Mouse (Mus musculus): Measurements from ENCODE around the gene Tesmin.
A peak's percentile ranks its signal among the peaks of the same experiment; 100 is the strongest.

The Tesmin gene

GRCm38 (mm10) chr19:3392384-3392783, 3.7 kb downstream of the Tesmin start:
- no peak for ATAC-seq (ENCODE audit: low TSS enrichment)

GRCm38 (mm10) chr19:3394216-3394615, 5.6 kb downstream of the Tesmin start:
- ATAC-seq (ENCODE audit: low TSS enrichment): no peak

- ATAC-seq (ENCODE audit: low TSS enrichment): no peak
These were observed 11.4 kb downstream of the Tesmin start for GRCm38 (mm10) chr19:3400057-3400456.

- ATAC-seq (ENCODE audit: low TSS enrichment): no peak
These were observed 12.8 kb downstream of the Tesmin start for GRCm38 (mm10) chr19:3401504-3401903.

GRCm38 (mm10) chr19:3401943-3402342, 13.3 kb downstream of the Tesmin start:
- no peak for ATAC-seq (ENCODE audit: low TSS enrichment)

- ATAC-seq (ENCODE audit: low TSS enrichment): no peak
These were observed 13.7 kb downstream of the Tesmin start for GRCm38 (mm10) chr19:3402390-3402789.

GRCm38 (mm10) chr19:3404030-3404429, 15.4 kb downstream of the Tesmin start:
- ATAC-seq (ENCODE audit: low TSS enrichment): no peak

GRCm38 (mm10) chr19:3405531-3406281, 17.0 kb downstream of the Tesmin start:
- ATAC-seq (ENCODE audit: low TSS enrichment): no peak

GRCm38 (mm10) chr19:3414268-3414733, 25.6 kb downstream of the Tesmin start, which contains the start of gene Gal:
TSS of gene Gal (minus strand) at chr19:3414544.
- no peak; the same call in 1 of the 2 replicates for ATAC-seq (ENCODE audit: low TSS enrichment)

- peak; percentile 80; the same call in 1 of the 2 replicates for ATAC-seq (ENCODE audit: low TSS enrichment)
These were observed 30.6 kb downstream of the Tesmin start for GRCm38 (mm10) chr19:3419251-3419650.

GRCm38 (mm10) chr19:3422488-3422887, 33.8 kb downstream of the Tesmin start:
- ATAC-seq (ENCODE audit: low TSS enrichment): no peak

GRCm38 (mm10) chr19:3422981-3423380, 34.3 kb downstream of the Tesmin start:
- no peak for ATAC-seq (ENCODE audit: low TSS enrichment)

GRCm38 (mm10) chr19:3424214-3424613, 35.6 kb downstream of the Tesmin start:
- ATAC-seq (ENCODE audit: low TSS enrichment): no peak

- ATAC-seq (ENCODE audit: low TSS enrichment): no peak
These were observed 39.6 kb downstream of the Tesmin start for GRCm38 (mm10) chr19:3428057-3428830.

GRCm38 (mm10) chr19:3429156-3429816, 40.6 kb downstream of the Tesmin start:
- ATAC-seq (ENCODE audit: low TSS enrichment): no peak

GRCm38 (mm10) chr19:3431066-3431465, 42.4 kb downstream of the Tesmin start:
- no peak for ATAC-seq (ENCODE audit: low TSS enrichment)

- no peak for ATAC-seq (ENCODE audit: low TSS enrichment)
These were observed 43.3 kb downstream of the Tesmin start for GRCm38 (mm10) chr19:3431969-3432368.

- ATAC-seq (ENCODE audit: low TSS enrichment): no peak
These were observed 45.5 kb downstream of the Tesmin start for GRCm38 (mm10) chr19:3434124-3434523.

- no peak for ATAC-seq (ENCODE audit: low TSS enrichment)
These were observed 46.0 kb downstream of the Tesmin start for GRCm38 (mm10) chr19:3434641-3435040.

- no peak for ATAC-seq (ENCODE audit: low TSS enrichment)
These were observed 47.2 kb downstream of the Tesmin start for GRCm38 (mm10) chr19:3435824-3436223.

- ATAC-seq (ENCODE audit: low TSS enrichment): no peak
These were observed 48.2 kb downstream of the Tesmin start for GRCm38 (mm10) chr19:3436840-3437239.

- ATAC-seq (ENCODE audit: low TSS enrichment): no peak
These were observed 49.3 kb downstream of the Tesmin start for GRCm38 (mm10) chr19:3437980-3438379.

Data from frontal cortex, adult (tissue).